Mouse (Mus musculus): ENCODE results near the gene 6430628N08Rik. TPM values are rescaled to one million over a fixed set of nuclear protein-coding genes. Genes with fewer than 3 reads are reported as not detected.

The 6430628N08Rik gene
- not detected for total RNA-seq (2021)
- long read RNA-seq, experiment 1, result 0 reads
- long read RNA-seq, experiment 2, result 0 reads

- intact Hi-C loops (cut with DNase I), result no loop called here
- no peak for DNase-seq
Measured at GRCm38 (mm10) chr4:115890553-115890952, at the start of gene 6430628N08Rik. Gene 6430628N08Rik (plus strand): TSS chr4:115890665.

GRCm38 (mm10) chr4:115840842-115841241 lies 49.6 kb upstream of the 6430628N08Rik start:
- DNase-seq, result no peak
- intact Hi-C loops (cut with DNase I), result no loop called here

DNA sequence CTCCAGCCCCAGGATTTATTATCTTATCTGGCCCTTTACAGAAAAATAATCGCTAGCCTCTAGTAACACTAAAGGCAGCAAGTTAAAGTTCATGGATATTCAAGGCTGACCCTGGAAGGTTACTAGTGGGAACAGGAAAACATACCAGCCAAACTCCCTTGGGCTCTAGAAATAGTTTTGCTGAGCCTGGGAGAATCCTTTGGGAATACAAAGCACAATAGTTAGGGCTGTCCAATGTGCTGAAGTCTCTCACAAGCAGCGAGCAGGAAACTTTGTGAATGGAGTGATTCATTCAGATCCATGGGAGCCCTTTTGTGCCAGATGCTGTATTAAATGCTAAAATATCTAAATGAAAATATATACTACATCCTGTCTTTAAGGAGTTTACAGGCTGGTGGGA lies 43.8 kb upstream of the 6430628N08Rik start:
- DNase-seq, result no peak
- intact Hi-C loops (cut with DNase I), result no loop called here

DNA sequence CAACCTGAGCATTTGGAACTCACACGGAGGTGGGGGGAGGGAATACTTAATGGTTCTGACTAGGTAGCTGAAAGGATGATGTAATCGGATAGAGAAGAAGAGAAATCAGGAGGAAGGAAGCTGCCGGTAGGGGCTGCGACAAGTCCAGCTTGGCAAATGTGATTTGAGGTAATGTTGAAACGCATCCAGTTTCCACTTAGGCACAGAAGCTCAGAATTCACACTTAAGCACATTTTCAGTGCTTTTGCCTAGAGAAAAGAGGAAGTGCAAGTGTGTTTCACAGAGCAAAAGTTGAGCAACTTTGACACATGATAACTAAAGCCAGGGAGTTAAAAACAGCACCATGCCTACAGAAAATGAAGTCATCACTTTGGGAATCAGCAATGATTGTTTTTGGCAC lies 43.1 kb upstream of the 6430628N08Rik start:
- no peak for DNase-seq
- intact Hi-C loops (cut with DNase I), result no loop called here

GRCm38 (mm10) chr4:115848083-115848482 lies 42.4 kb upstream of the 6430628N08Rik start:
- no peak for DNase-seq
- intact Hi-C loops (cut with DNase I), result no loop called here

- intact Hi-C loops (cut with DNase I), result no loop called here
- DNase-seq, result no peak
Measured at GRCm38 (mm10) chr4:115848990-115849677, 41.3 kb upstream of the 6430628N08Rik start.

DNA sequence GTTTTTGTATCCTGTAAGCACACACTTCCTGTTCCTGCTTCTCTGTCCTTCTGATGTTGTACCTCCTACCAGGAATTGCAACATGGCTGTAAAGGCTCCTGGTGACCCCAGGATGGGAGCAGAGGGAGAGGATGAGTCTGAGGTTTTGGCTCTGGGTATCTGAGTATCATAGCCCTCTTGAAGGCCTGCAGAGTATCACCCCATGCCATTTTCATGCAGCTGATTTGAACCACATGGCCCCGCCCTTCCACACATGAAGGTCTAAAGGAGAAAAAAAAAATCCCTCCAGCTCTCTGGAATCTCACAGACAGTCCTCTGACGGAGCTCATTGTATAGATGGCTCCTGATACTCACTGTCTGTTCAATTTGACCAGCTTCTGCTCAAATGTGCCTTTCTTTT lies 40.4 kb upstream of the 6430628N08Rik start:
- intact Hi-C loops (cut with DNase I), result no loop called here
- no peak for DNase-seq

DNA sequence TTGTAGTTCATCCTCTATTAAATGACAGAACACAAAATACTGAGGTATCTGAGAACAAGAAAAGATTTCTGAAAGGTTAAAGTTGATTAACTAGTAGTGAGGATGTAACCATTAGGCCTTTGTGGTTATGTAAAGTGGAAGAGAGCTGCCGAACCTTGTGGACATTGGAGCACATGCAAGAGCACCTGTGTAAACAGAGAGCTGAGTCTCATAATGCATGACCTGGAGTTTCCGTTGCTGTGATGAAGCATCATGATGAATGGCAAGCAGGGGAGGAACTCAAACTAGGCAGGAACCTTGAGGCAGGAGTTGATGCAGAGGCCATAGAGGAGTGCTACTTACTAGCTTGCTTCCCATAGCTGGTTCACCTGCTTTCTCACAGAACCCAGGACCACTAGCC lies 39.8 kb upstream of the 6430628N08Rik start:
- intact Hi-C loops (cut with DNase I), result no loop called here
- DNase-seq, result no peak

GRCm38 (mm10) chr4:115851569-115851968 lies 38.9 kb upstream of the 6430628N08Rik start:
- no peak for DNase-seq
- intact Hi-C loops (cut with DNase I), result no loop called here

- intact Hi-C loops (cut with DNase I), result no loop called here
Measured at GRCm38 (mm10) chr4:115855100-115855499, 35.4 kb upstream of the 6430628N08Rik start.

DNA sequence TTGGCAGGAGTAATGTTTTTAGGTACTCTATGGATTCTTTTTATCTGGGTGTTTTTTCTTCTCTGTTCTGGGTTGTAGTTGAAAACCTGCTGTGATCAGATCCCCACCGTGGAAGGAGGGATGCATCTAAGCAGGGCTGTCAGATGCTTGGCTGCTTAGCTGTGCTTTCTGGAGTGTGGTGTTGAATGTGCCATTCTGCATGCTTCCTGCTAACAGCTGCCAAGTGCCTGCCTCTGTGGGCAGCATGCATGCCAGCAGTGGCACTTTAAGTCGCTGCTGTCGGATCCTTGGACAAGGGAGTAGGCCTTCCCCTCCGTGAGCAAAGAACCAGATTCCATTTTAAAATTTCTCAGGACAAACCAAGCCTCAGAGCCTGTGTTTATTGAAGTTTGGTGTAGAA lies 34.9 kb upstream of the 6430628N08Rik start:
- intact Hi-C loops (cut with DNase I), result no loop called here
- DNase-seq, result no peak

More at GRCm38 (mm10) chr4:115855100-115855499, 35.4 kb upstream of the 6430628N08Rik start:
- DNase-seq, result no peak

GRCm38 (mm10) chr4:115856282-115856681 lies 34.2 kb upstream of the 6430628N08Rik start:
- intact Hi-C loops (cut with DNase I), result no loop called here
- no peak for DNase-seq

- DNase-seq, result no peak
- intact Hi-C loops (cut with DNase I), result no loop called here
Measured at GRCm38 (mm10) chr4:115857293-115857883, 33.1 kb upstream of the 6430628N08Rik start.

DNA sequence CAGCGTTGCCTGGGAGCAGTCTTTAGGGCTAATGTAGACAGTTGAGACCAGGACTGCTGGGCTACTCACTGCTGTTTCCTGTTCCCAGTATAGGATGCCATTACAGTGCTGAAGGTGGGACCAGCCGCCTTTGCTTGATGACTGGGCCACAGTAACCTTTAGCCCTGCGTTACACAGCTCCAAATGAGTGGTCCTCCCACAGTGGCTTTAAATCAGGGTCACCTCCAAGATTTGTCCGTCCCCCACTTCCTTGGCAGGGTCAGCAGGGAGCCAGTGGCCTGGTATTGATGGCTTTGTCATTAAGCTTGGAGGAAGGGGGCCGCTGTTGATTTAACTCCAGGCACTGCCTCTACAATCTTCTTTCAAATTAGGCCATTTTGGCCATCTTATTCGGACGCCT lies 27.1 kb upstream of the 6430628N08Rik start:
- DNase-seq, result no peak
- intact Hi-C loops (cut with DNase I), result no loop called here

GRCm38 (mm10) chr4:115863880-115864279 lies 26.6 kb upstream of the 6430628N08Rik start:
- no peak for DNase-seq
- intact Hi-C loops (cut with DNase I), result no loop called here

- no peak for DNase-seq
- intact Hi-C loops (cut with DNase I), result no loop called here
Measured at GRCm38 (mm10) chr4:115869512-115870210, 20.8 kb upstream of the 6430628N08Rik start.

- intact Hi-C loops (cut with DNase I), result no loop called here
Measured at GRCm38 (mm10) chr4:115873231-115873630, 17.2 kb upstream of the 6430628N08Rik start.

GRCm38 (mm10) chr4:115878216-115878678 lies 12.2 kb upstream of the 6430628N08Rik start:
- no peak for DNase-seq
- intact Hi-C loops (cut with DNase I), result no loop called here

More at GRCm38 (mm10) chr4:115873231-115873630, 17.2 kb upstream of the 6430628N08Rik start:
- DNase-seq, result no peak

- intact Hi-C loops (cut with DNase I), result no loop called here
- no peak for DNase-seq
Measured at GRCm38 (mm10) chr4:115878828-115879227, 11.6 kb upstream of the 6430628N08Rik start.

GRCm38 (mm10) chr4:115881183-115881582 lies 9.3 kb upstream of the 6430628N08Rik start:
- intact Hi-C loops (cut with DNase I), result no loop called here

GRCm38 (mm10) chr4:115882195-115882594 lies 8.3 kb upstream of the 6430628N08Rik start:
- DNase-seq, result no peak
- intact Hi-C loops (cut with DNase I), result no loop called here

More at GRCm38 (mm10) chr4:115881183-115881582, 9.3 kb upstream of the 6430628N08Rik start:
- DNase-seq, result no peak
